Mouse (Mus musculus) G1E (cell line): ENCODE results near the gene Lnx1. TPM values are rescaled to one million over a fixed set of nuclear protein-coding genes. Genes with fewer than 3 reads are reported as not detected.
A peak's percentile ranks its signal among the peaks of the same experiment; 100 is the strongest.

ENCODE experiments used
- ATAC-seq: 2 replicates; pipeline ENCODE4 v1.8.0; 2016; ENCODE audit warnings: mild to moderate bottlenecking; ENCODE audit not compliant: insufficient number of reproducible peaks, poor library complexity, low FRiP score, severe bottlenecking; ENCODE audit errors: extremely low read depth
- DNase-seq: peaks from one replicate; pipeline ENCODE4 v3.0.0; 2012; ENCODE audit warnings: low spot score
- H3K27me3 ChIP-seq: 2 replicates; pipeline ENCODE4 v1.6.1; 2012; ENCODE audit warnings: mild to moderate bottlenecking, low read length, inconsistent platforms; ENCODE audit not compliant: insufficient read depth
- H3K36me3 ChIP-seq: replicated peaks from 2 replicates; pipeline ENCODE3; 2012; ENCODE audit warnings: mild to moderate bottlenecking, inconsistent platforms
- H3K4me1 ChIP-seq: 2 replicates; pipeline ENCODE4 v1.6.1; 2012; ENCODE audit warnings: low read depth, low read length, inconsistent platforms, mixed read lengths; ENCODE audit not compliant: insufficient read depth
- H3K4me3 ChIP-seq: 2 replicates; pipeline ENCODE4 v1.5.1; 2012; ENCODE audit warnings: low read depth, mild to moderate bottlenecking, inconsistent platforms, low read length, moderate library complexity, mixed read lengths
- H3K9me3 ChIP-seq: replicated peaks from 2 replicates; pipeline ENCODE4 v1.6.1; 2012; ENCODE audit warnings: inconsistent platforms
- CTCF ChIP-seq: IDR thresholded peaks from 2 replicates; pipeline ENCODE4 v1.5.1; 2012; ENCODE audit warnings: low read depth, low read length, inconsistent platforms, mixed read lengths
- GATA1 ChIP-seq: IDR thresholded peaks from 2 replicates; pipeline ENCODE4 v1.6.1; 2012; ENCODE audit warnings: borderline replicate concordance, low read length, inconsistent platforms, mixed read lengths
- GATA2 ChIP-seq: IDR thresholded peaks from 2 replicates; pipeline ENCODE4 v1.6.1; 2012; ENCODE audit warnings: low read depth, low read length, inconsistent platforms, borderline replicate concordance
- POLR2AphosphoS5 ChIP-seq: IDR thresholded peaks from 2 replicates; pipeline ENCODE4 v1.6.1; 2012; ENCODE audit warnings: low read depth, low read length, inconsistent platforms; ENCODE audit not compliant: insufficient replicate concordance
- TAL1 ChIP-seq: conservative IDR thresholded peaks from 2 replicates; pipeline ENCODE4 v1.6.1; 2012; ENCODE audit warnings: low read depth, low read length, inconsistent platforms, mixed read lengths
- polyA plus RNA-seq: library from polyadenylated mRNA; stranded (reverse); fragments of >175 nt; gene quantifications from 2 replicates; pipeline ENCODE4 v1.2.3, GENCODE M21; 2012
- total RNA-seq, 2 experiments: library from RNA; stranded (forward) in 1 of 2; stranded (reverse) in 1 of 2; fragments of 200-1000 nt in 1 of 2; fragments of >200 nt in 1 of 2; fragmentation: Nextera tagmentation in 1 of 2; gene quantifications; 2 replicates each; pipeline ENCODE4 v1.2.3; 2014 to 2017

The Lnx1 gene
- total and polyA plus RNA-seq, 3 experiments = 0.16 TPM; not detected in 2

GRCm38 (mm10) chr5:74618573-74619059 is 84.1 kb downstream of the Lnx1 start:
- H3K27me3 ChIP-seq = peaks cover 14% of the 10 kb centered on the region
- no peak overlapping the region for H3K4me3 ChIP-seq
- H3K36me3 ChIP-seq = no peaks in the 10 kb centered on the region
- H3K9me3 ChIP-seq = no peaks in the 10 kb centered on the region
- H3K4me1 ChIP-seq = no peaks in the 10 kb centered on the region
- no peak for ATAC-seq
- TF ChIP-seq CTCF (0 out of 2 replicates have a peak, but pooled peaks have one; percentile 24), GATA1 (no peak)
- DNase-seq = no peak

- Histone ChIP-seq H3K36me3 (no peaks in the 10 kb centered on the region), H3K9me3 (no peaks in the 10 kb centered on the region), H3K27me3 (peaks cover 14% of the 10 kb centered on the region), H3K4me3 (no peak overlapping the region), H3K4me1 (no peaks in the 10 kb centered on the region)
- TF ChIP-seq TAL1 (no peak), CTCF (no peak), POLR2AphosphoS5 (no peak), GATA2 (no peak), GATA1 (no peak)
- DNase-seq (no peak), ATAC-seq (no peak)
These were observed 84.7 kb downstream of the Lnx1 start for GRCm38 (mm10) chr5:74617816-74618572.

- DNase-seq (no peak), ATAC-seq (no peak)
- H3K9me3 ChIP-seq = no peaks in the 10 kb centered on the region
- TF ChIP-seq GATA1 = no peak
- TF ChIP-seq POLR2AphosphoS5 = no peak
- TF ChIP-seq TAL1 = no peak
- no peaks in the 10 kb centered on the region for H3K36me3 ChIP-seq
- H3K4me1 ChIP-seq = no peaks in the 10 kb centered on the region
- peaks cover 15% of the 10 kb centered on the region for H3K27me3 ChIP-seq
- no peak overlapping the region for H3K4me3 ChIP-seq
These were observed 89.1 kb downstream of the Lnx1 start for GRCm38 (mm10) chr5:74613491-74614151.

DNA sequence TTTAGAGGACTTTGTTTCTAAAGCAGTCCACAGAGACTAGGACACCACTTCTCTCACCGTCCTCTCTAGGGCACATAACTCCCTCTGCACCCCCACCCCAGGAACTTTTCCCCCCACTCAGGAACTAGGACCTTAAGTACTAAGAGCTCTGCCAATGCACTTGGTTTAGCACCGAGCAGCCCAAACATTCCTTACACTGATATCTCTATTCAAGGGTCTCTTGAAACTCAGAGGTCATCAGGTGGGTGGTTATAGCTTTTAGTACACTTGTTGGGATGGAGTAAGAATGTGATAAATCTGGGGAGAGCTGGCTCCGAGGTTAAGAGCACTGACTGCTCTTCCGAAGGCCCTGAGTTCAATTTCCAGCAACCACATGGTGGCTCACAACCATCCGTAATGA is 90.0 kb downstream of the Lnx1 start:
- Histone ChIP-seq H3K9me3 (no peaks in the 10 kb centered on the region), H3K27me3 (peaks cover 21% of the 10 kb centered on the region), H3K36me3 (no peaks in the 10 kb centered on the region), H3K4me1 (no peaks in the 10 kb centered on the region), H3K4me3 (no peak overlapping the region)
- TF ChIP-seq GATA1 (no peak), GATA2 (no peak), POLR2AphosphoS5 (no peak), CTCF (no peak), TAL1 (no peak)
- ATAC-seq (no peak), DNase-seq (no peak)

GRCm38 (mm10) chr5:74610511-74610910 is 92.2 kb downstream of the Lnx1 start:
- Histone ChIP-seq H3K27me3 (peaks cover 36% of the 10 kb centered on the region), H3K4me1 (no peaks in the 10 kb centered on the region), H3K4me3 (no peak overlapping the region), H3K9me3 (no peaks in the 10 kb centered on the region), H3K36me3 (no peaks in the 10 kb centered on the region)
- ATAC-seq = no peak
- DNase-seq = no peak
- TF ChIP-seq TAL1 (no peak), GATA2 (no peak)

DNA sequence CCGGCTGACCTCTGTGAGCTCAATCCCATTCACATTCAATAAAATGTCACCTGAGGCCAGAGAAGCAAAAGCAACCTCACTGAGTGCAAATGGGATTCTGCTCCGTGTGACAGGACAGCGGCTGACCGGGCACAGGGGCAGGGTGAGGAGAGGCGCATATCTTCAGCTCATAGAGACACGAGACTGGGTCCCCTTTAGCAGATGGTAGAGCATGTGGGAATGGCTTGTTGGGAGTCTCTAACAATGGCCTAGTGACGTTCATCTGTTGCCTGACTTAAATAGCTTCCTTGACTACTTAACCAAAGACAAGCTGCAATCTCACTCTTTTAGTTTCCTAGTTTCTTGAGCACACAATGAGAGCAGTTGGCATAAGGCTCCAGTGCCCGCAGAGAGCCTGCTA is 96.5 kb downstream of the Lnx1 start:
- TF ChIP-seq GATA2 (no peak), CTCF (no peak), POLR2AphosphoS5 (no peak), GATA1 (no peak), TAL1 (no peak)

GRCm38 (mm10) chr5:74603306-74603705 is 99.4 kb downstream of the Lnx1 start:
- H3K4me1 ChIP-seq = no peaks in the 10 kb centered on the region
- peaks cover 16% of the 10 kb centered on the region for H3K36me3 ChIP-seq
- H3K27me3 ChIP-seq = peaks cover 22% of the 10 kb centered on the region
- no peak overlapping the region for H3K4me3 ChIP-seq
- ATAC-seq = no peak
- H3K9me3 ChIP-seq = no peaks in the 10 kb centered on the region
- TF ChIP-seq CTCF = no peak
- no peak for TF ChIP-seq POLR2AphosphoS5
- no peak for TF ChIP-seq GATA2
- no peak for TF ChIP-seq TAL1
- TF ChIP-seq GATA1 = no peak
- DNase-seq = no peak

More for the DNA sequence above, 96.5 kb downstream of the Lnx1 start:
- H3K4me3 ChIP-seq = no peak overlapping the region
- DNase-seq (no peak), ATAC-seq (no peak)
- no peaks in the 10 kb centered on the region for H3K4me1 ChIP-seq
- H3K9me3 ChIP-seq = no peaks in the 10 kb centered on the region
- no peaks in the 10 kb centered on the region for H3K36me3 ChIP-seq
- H3K27me3 ChIP-seq = peaks cover 32% of the 10 kb centered on the region
